Mouse (Mus musculus) heart, embryonic 10.5 days (tissue): ENCODE results near the gene Mmrn1. TPM values are rescaled to one million over a fixed set of nuclear protein-coding genes. Genes with fewer than 3 reads are reported as not detected.
"Not testable (repeated sequence)": the region's sequence is repeated elsewhere in the genome, so short reads cannot be mapped to it uniquely, and the experiment has no call there.

Experiments
- DNase-seq: peaks from one replicate; pipeline ENCODE4 v3.0.0-alpha.2; 2017; ENCODE audit warnings: low spot score
- H3K27ac ChIP-seq: fragments of 300-500 bp; sonication (generic); 2 replicates; pipeline ENCODE4 v1.5.1; 2016; ENCODE audit warnings: mild to moderate bottlenecking
- H3K27me3 ChIP-seq: fragments of 300-500 bp; sonication (generic); 2 replicates; pipeline ENCODE4 v1.6.1; 2016; ENCODE audit warnings: mild to moderate bottlenecking; ENCODE audit not compliant: poor library complexity, insufficient read depth, severe bottlenecking
- H3K36me3 ChIP-seq: fragments of 300-500 bp; sonication (generic); 2 replicates; pipeline ENCODE4 v1.6.1; 2016; ENCODE audit warnings: mild to moderate bottlenecking, moderate library complexity
- H3K4me1 ChIP-seq: fragments of 300-500 bp; sonication (generic); 2 replicates; pipeline ENCODE4 v1.6.1; 2016; ENCODE audit warnings: mild to moderate bottlenecking
- H3K4me3 ChIP-seq: fragments of 300-500 bp; sonication (generic); 2 replicates; pipeline ENCODE4 v1.5.1; 2016; ENCODE audit warnings: mild to moderate bottlenecking, moderate library complexity
- H3K9me3 ChIP-seq: fragments of 300-500 bp; sonication (generic); 2 replicates; pipeline ENCODE4 v1.6.1; 2016; ENCODE audit warnings: mild to moderate bottlenecking, moderate library complexity
- WGBS: fragments of 180-500 bp; shearing (Covaris S2); methylation state at CpG from one replicate; pipeline ENCODE4 v1.1.7; 2016; 5-methylcytosine and 5-hydroxymethylcytosine counted together
- polyA plus RNA-seq: library from polyadenylated mRNA; unstranded; fragments of >200 nt; fragmentation: Nextera tagmentation; extraction: Ambion mirVana; gene quantifications from 2 replicates; pipeline ENCODE4 v1.2.1, GENCODE M21; 2016

Gene Mmrn1
- polyA plus RNA-seq = 2.1 and 4.2 TPM in 2 replicates

DNA sequence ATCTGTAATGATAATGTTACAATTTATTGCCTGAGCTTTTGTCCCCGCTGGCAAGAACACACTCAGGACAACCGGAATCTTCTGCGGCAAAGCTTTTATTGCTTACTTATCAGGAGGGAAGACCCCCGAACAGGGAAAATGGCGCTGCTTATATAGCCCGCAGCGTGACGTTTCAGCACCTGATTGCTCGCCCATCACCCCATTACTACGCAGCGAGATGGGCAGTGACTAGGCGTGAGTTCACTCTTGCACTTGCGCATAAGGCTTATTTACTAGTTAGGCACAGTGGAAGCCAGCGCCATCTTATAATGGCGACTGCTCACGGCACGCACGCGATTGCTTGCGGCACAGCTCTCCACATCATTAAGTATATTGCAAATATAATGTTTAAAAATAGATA is at the start of gene Mmrn1:
TSS of gene Mmrn1 (plus strand) at position 301 of the 400 bp plus-strand sequence.
- not testable (repeated sequence) for H3K27ac ChIP-seq, DNase-seq, H3K4me1 ChIP-seq, H3K4me3 ChIP-seq, H3K36me3 ChIP-seq, H3K27me3 ChIP-seq, H3K9me3 ChIP-seq
- 95% methylated on average over 20 of the region's 20 CpGs for WGBS

DNA sequence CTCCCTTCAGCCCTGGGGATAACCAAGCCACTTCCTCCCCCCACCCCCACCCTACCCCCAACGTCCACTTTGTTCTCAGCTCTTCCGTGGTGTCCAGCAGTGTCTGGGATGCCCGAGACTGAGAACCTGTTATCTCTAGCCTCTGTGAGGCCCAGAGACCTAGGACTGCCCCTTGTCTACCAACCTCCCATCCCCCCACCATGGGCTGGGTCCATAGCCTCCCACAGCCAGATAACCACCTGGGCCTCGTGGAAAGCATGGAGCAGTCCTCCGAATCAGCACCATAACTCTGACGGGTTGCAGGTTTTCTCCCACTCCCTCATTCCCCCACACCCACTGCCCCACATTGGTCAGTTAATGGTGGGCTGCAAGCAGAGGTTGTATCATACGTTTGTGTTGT is 44.4 kb upstream of the Mmrn1 start:
- no peak overlapping the region for H3K4me3 ChIP-seq
- DNase-seq = peak; percentile 84
- H3K27ac ChIP-seq = no peak overlapping the region
- H3K4me1 ChIP-seq = no peaks in the 10 kb centered on the region
- H3K9me3 ChIP-seq = no peaks in the 10 kb centered on the region
- 73% methylated on average over 7 of the region's 7 CpGs for WGBS
- H3K36me3 ChIP-seq = no peaks in the 10 kb centered on the region
- H3K27me3 ChIP-seq = no peaks in the 10 kb centered on the region

GRCm38 (mm10) chr6:60881534-60881933 is 43.2 kb upstream of the Mmrn1 start:
- Histone ChIP-seq H3K36me3 (no peaks in the 10 kb centered on the region), H3K4me3 (no peak overlapping the region), H3K4me1 (no peaks in the 10 kb centered on the region), H3K9me3 (no peaks in the 10 kb centered on the region), H3K27ac (no peak overlapping the region), H3K27me3 (no peaks in the 10 kb centered on the region)
- WGBS = 72% methylated on average over 2 of the region's 2 CpGs
- DNase-seq = no peak

GRCm38 (mm10) chr6:60907272-60907671 is 17.5 kb upstream of the Mmrn1 start:
- no peak overlapping the region for H3K27ac ChIP-seq
- H3K4me1 ChIP-seq = no peaks in the 10 kb centered on the region
- WGBS = 85% methylated on average over 2 of the region's 2 CpGs
- DNase-seq = no peak
- no peaks in the 10 kb centered on the region for H3K27me3 ChIP-seq
- no peaks in the 10 kb centered on the region for H3K9me3 ChIP-seq
- H3K4me3 ChIP-seq = no peak overlapping the region
- H3K36me3 ChIP-seq = no peaks in the 10 kb centered on the region

- DNase-seq = no peak
- Histone ChIP-seq H3K9me3 (no peaks in the 10 kb centered on the region), H3K4me1 (no peaks in the 10 kb centered on the region), H3K27ac (no peak overlapping the region), H3K4me3 (no peak overlapping the region), H3K36me3 (no peaks in the 10 kb centered on the region), H3K27me3 (no peaks in the 10 kb centered on the region)
Measured at GRCm38 (mm10) chr6:60931364-60931763, 6.6 kb downstream of the Mmrn1 start.

- Histone ChIP-seq H3K4me1 (no peaks in the 10 kb centered on the region), H3K9me3 (no peaks in the 10 kb centered on the region), H3K27me3 (no peaks in the 10 kb centered on the region), H3K27ac (0 out of 2 replicates have a peak overlapping the region, but pooled peaks have one; percentile 42), H3K4me3 (no peak overlapping the region), H3K36me3 (no peaks in the 10 kb centered on the region)
- WGBS = 68% methylated on average over 4 of the region's 4 CpGs
- DNase-seq = no peak
Measured at GRCm38 (mm10) chr6:60934835-60935234, 10.1 kb downstream of the Mmrn1 start.

- Histone ChIP-seq H3K27ac (peak overlapping the region; percentile 33; the same call in 1 of the 2 replicates), H3K4me1 (no peaks in the 10 kb centered on the region), H3K4me3 (no peak overlapping the region), H3K9me3 (no peaks in the 10 kb centered on the region), H3K27me3 (no peaks in the 10 kb centered on the region), H3K36me3 (no peaks in the 10 kb centered on the region)
- 58% methylated on average over 4 of the region's 4 CpGs for WGBS
- peak; percentile 80 for DNase-seq
Measured at GRCm38 (mm10) chr6:60935448-60936130, 10.8 kb downstream of the Mmrn1 start.

GRCm38 (mm10) chr6:60944178-60944577 is 19.4 kb downstream of the Mmrn1 start:
- 68% methylated on average over 7 of the region's 7 CpGs for WGBS

GRCm38 (mm10) chr6:60944621-60945020 is 19.8 kb downstream of the Mmrn1 start:
- H3K36me3 ChIP-seq = no peaks in the 10 kb centered on the region
- H3K4me1 ChIP-seq = no peaks in the 10 kb centered on the region
- WGBS = 67% methylated on average over 9 of the region's 9 CpGs
- H3K4me3 ChIP-seq = no peak overlapping the region
- no peak for DNase-seq
- H3K9me3 ChIP-seq = no peaks in the 10 kb centered on the region
- H3K27me3 ChIP-seq = no peaks in the 10 kb centered on the region
- H3K27ac ChIP-seq = no peak overlapping the region

More at GRCm38 (mm10) chr6:60944178-60944577, 19.4 kb downstream of the Mmrn1 start:
- no peaks in the 10 kb centered on the region for H3K4me1 ChIP-seq
- no peaks in the 10 kb centered on the region for H3K36me3 ChIP-seq
- H3K27ac ChIP-seq = no peak overlapping the region
- H3K4me3 ChIP-seq = no peak overlapping the region
- no peaks in the 10 kb centered on the region for H3K9me3 ChIP-seq
- DNase-seq = no peak
- no peaks in the 10 kb centered on the region for H3K27me3 ChIP-seq

- H3K9me3 ChIP-seq = no peaks in the 10 kb centered on the region
- no peak for DNase-seq
- H3K4me3 ChIP-seq = no peak overlapping the region
- H3K27ac ChIP-seq = no peak overlapping the region
- 50% methylated on average over 3 of the region's 3 CpGs for WGBS
- H3K36me3 ChIP-seq = no peaks in the 10 kb centered on the region
- H3K27me3 ChIP-seq = no peaks in the 10 kb centered on the region
- no peaks in the 10 kb centered on the region for H3K4me1 ChIP-seq
Measured at GRCm38 (mm10) chr6:60950415-60950814, 25.6 kb downstream of the Mmrn1 start.

- H3K36me3 ChIP-seq = no peaks in the 10 kb centered on the region
- no peak overlapping the region for H3K4me3 ChIP-seq
- no peaks in the 10 kb centered on the region for H3K27me3 ChIP-seq
- no peak overlapping the region for H3K27ac ChIP-seq
- H3K9me3 ChIP-seq = no peaks in the 10 kb centered on the region
- WGBS = 91% methylated on average over 2 of the region's 2 CpGs
- DNase-seq = no peak
- no peaks in the 10 kb centered on the region for H3K4me1 ChIP-seq
Measured at GRCm38 (mm10) chr6:60961285-60961684, 36.5 kb downstream of the Mmrn1 start.

GRCm38 (mm10) chr6:60961838-60962237 is 37.1 kb downstream of the Mmrn1 start:
- no peaks in the 10 kb centered on the region for H3K27me3 ChIP-seq
- no peaks in the 10 kb centered on the region for H3K4me1 ChIP-seq
- 71% methylated on average over 2 of the region's 2 CpGs for WGBS
- H3K4me3 ChIP-seq = no peak overlapping the region
- H3K27ac ChIP-seq = no peak overlapping the region
- H3K36me3 ChIP-seq = no peaks in the 10 kb centered on the region
- DNase-seq = no peak
- no peaks in the 10 kb centered on the region for H3K9me3 ChIP-seq

DNA sequence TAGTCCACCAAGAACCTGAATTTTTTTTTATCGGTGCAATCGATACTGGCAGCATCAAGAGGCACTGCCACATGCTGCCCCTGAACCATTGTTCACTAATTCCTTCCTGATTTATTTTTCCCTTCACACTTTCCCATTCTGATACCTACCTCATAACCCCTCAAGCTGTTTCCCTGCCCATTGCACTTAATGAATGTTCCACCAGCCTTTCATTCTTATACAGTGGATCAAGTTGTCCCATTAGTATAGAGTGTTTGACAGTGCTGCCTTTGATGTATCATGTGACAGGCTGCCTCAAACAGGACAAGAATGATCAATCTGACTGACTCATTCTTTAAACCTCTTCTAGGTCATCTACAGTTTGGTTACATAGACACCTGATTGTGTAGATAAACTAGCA is 37.9 kb downstream of the Mmrn1 start:
- H3K9me3 ChIP-seq = no peaks in the 10 kb centered on the region
- H3K4me3 ChIP-seq = no peak overlapping the region
- H3K27ac ChIP-seq = no peak overlapping the region
- no peaks in the 10 kb centered on the region for H3K4me1 ChIP-seq
- H3K27me3 ChIP-seq = no peaks in the 10 kb centered on the region
- 92% methylated on average over 2 of the region's 2 CpGs for WGBS
- no peak for DNase-seq
- H3K36me3 ChIP-seq = no peaks in the 10 kb centered on the region

GRCm38 (mm10) chr6:60963726-60964125 is 39.0 kb downstream of the Mmrn1 start:
- no peaks in the 10 kb centered on the region for H3K4me1 ChIP-seq
- no peaks in the 10 kb centered on the region for H3K9me3 ChIP-seq
- no peak overlapping the region for H3K27ac ChIP-seq
- no peaks in the 10 kb centered on the region for H3K27me3 ChIP-seq
- H3K4me3 ChIP-seq = no peak overlapping the region
- H3K36me3 ChIP-seq = no peaks in the 10 kb centered on the region
- 64% methylated on average over 1 of the region's 1 CpGs for WGBS
- DNase-seq = no peak
